Mouse (Mus musculus) layer of hippocampus, postnatal 36 days (tissue): ENCODE measurements around the gene Rbp1. TPM values are rescaled to one million over a fixed set of nuclear protein-coding genes. Genes with fewer than 3 reads are reported as not detected.

Experiments
- total RNA-seq, 2 experiments: library from RNA; stranded (reverse); gene quantifications; 2 replicates each; pipeline ENCODE4 v1.2.3; 2021

Rbp1 gene
- total RNA-seq, 2 experiments from 2014 or later = 3.5 to 5.8 TPM

Other genes starting within 250 kb of the Rbp1 start
- 1 to 10 TPM; 1.1 to 1.6 TPM for gene Nmnat3, start 135.5 kb upstream of the Rbp1 start, total RNA-seq
- not detected for gene Rbp2, start 63.2 kb downstream of the Rbp1 start, total RNA-seq
- gene Copb2, start 140.8 kb downstream of the Rbp1 start, total RNA-seq = 10 to 100 TPM; 90.3 to 91.9 TPM
- 10 to 100 TPM; 30.5 to 34.0 TPM for gene Mrps22, start 178.7 kb downstream of the Rbp1 start, total RNA-seq